Mouse (Mus musculus): Measurements from ENCODE around the gene Srarp.

- TF ChIP-seq CTCF (IDR thresholded peaks at IDR 0.05) (no peak), EP300 (IDR thresholded peaks at IDR 0.05; ENCODE audit: insufficient read depth, low read depth, low read length) (no peak), POLR2A (IDR thresholded peaks at IDR 0.05; ENCODE audit: insufficient read depth, low read depth, low read length) (no peak)
Observed at GRCm38 (mm10) chr4:141420192-141420829, 15.6 kb downstream of the Srarp start, which contains the start of gene Hspb7.

Measured in heart, adult 2 months (tissue).